Mouse (Mus musculus) heart, embryonic 11.5 days (tissue): ENCODE results near the gene Pla2g7. TPM values are rescaled to one million over a fixed set of nuclear protein-coding genes. Genes with fewer than 3 reads are reported as not detected.

Experiments
- ATAC-seq: fragments of 200-750 bp; cut with Nextera tagmentation; replicated peaks from 2 replicates; pipeline ENCODE4 v1.8.0; 2017; ENCODE audit warnings: moderate library complexity; ENCODE audit not compliant: insufficient number of reproducible peaks, low FRiP score, low TSS enrichment
- H3K27ac ChIP-seq: fragments of 300-500 bp; sonication (generic); 2 replicates; pipeline ENCODE4 v1.5.1; 2014; ENCODE audit warnings: mild to moderate bottlenecking, low read depth, low read length
- H3K27me3 ChIP-seq: fragments of 300-500 bp; sonication (generic); 2 replicates; pipeline ENCODE4 v1.6.1; 2014; ENCODE audit warnings: mild to moderate bottlenecking, low read length, mixed read lengths; ENCODE audit not compliant: control insufficient read depth, insufficient read depth
- H3K36me3 ChIP-seq: fragments of 300-500 bp; sonication (generic); 2 replicates; pipeline ENCODE4 v1.6.1; 2014; ENCODE audit warnings: mild to moderate bottlenecking, low read length, moderate library complexity, mixed read lengths; ENCODE audit not compliant: control insufficient read depth, insufficient read depth
- H3K4me1 ChIP-seq: fragments of 300-500 bp; sonication (generic); 2 replicates; pipeline ENCODE4 v1.6.1; 2014; ENCODE audit warnings: low read length; ENCODE audit not compliant: control insufficient read depth, insufficient read depth
- H3K4me2 ChIP-seq: fragments of 300-500 bp; sonication (generic); 2 replicates; pipeline ENCODE4 v1.6.1; 2014; ENCODE audit warnings: mild to moderate bottlenecking, moderate library complexity
- H3K4me3 ChIP-seq: fragments of 300-500 bp; sonication (generic); 2 replicates; pipeline ENCODE4 v1.5.1; 2014; ENCODE audit warnings: low read depth, low read length
- H3K9ac ChIP-seq: fragments of 300-500 bp; sonication (generic); 2 replicates; pipeline ENCODE4 v1.6.1; 2014; ENCODE audit warnings: mild to moderate bottlenecking, low read depth, low read length, moderate library complexity
- H3K9me3 ChIP-seq: fragments of 300-500 bp; sonication (generic); replicated peaks from 2 replicates; pipeline ENCODE4 v1.6.1; 2016; ENCODE audit warnings: low read length; ENCODE audit not compliant: control insufficient read depth
- WGBS: fragments of 180-500 bp; shearing (Covaris S2); extraction: QIAGEN DNeasy Blood & Tissue Kit; methylation state at CpG from one replicate; pipeline ENCODE4 v1.1.7; 2014; ENCODE audit not compliant: insufficient replicate concordance; 5-methylcytosine and 5-hydroxymethylcytosine counted together
- polyA plus RNA-seq: library from polyadenylated mRNA; unstranded; fragments of >200 nt; fragmentation: Nextera tagmentation; extraction: Ambion mirVana; gene quantifications from 2 replicates; pipeline ENCODE4 v1.2.1, GENCODE M21; 2014

Pla2g7 gene
- polyA plus RNA-seq, 1 experiment from 2014 or later: 14.9 TPM

GRCm38 (mm10) chr17:43543539-43543938 is 24.4 kb upstream of the Pla2g7 start, which contains the start of gene Ankrd66:
Gene Ankrd66, minus strand, starts transcription at chr17:43543639.
- Histone ChIP-seq H3K9ac (no peak within 1 kb of the TSS), H3K4me3 (no peak within 1 kb of the TSS), H3K4me1 (peaks cover 4% of the 10 kb centered on the region; the same call in 1 of the 2 replicates), H3K4me2 (no peak within 1 kb of the TSS), H3K27me3 (no peaks in the 10 kb centered on the region), H3K36me3 (no peaks in the 10 kb centered on the region), H3K9me3 (no peaks in the 10 kb centered on the region), H3K27ac (no peak within 1 kb of the TSS)
- no peak for ATAC-seq
- 15% methylated on average over 1 of the region's 1 CpGs for WGBS

GRCm38 (mm10) chr17:43544040-43544439 is 23.9 kb upstream of the Pla2g7 start:
- ATAC-seq: no peak
- H3K4me3 ChIP-seq: no peak overlapping the region
- no peak overlapping the region for H3K4me2 ChIP-seq
- no peaks in the 10 kb centered on the region for H3K36me3 ChIP-seq
- peaks cover 4% of the 10 kb centered on the region; the same call in 1 of the 2 replicates for H3K4me1 ChIP-seq
- no peak overlapping the region for H3K27ac ChIP-seq
- no peak overlapping the region for H3K9ac ChIP-seq
- no peaks in the 10 kb centered on the region for H3K9me3 ChIP-seq
- H3K27me3 ChIP-seq: no peaks in the 10 kb centered on the region
- WGBS: 66% methylated on average over 4 of the region's 4 CpGs

- Histone ChIP-seq H3K9me3 (no peaks in the 10 kb centered on the region), H3K27ac (no peak overlapping the region), H3K27me3 (no peaks in the 10 kb centered on the region), H3K4me2 (no peak overlapping the region), H3K36me3 (no peaks in the 10 kb centered on the region), H3K9ac (no peak overlapping the region), H3K4me1 (peaks cover 12% of the 10 kb centered on the region), H3K4me3 (no peak overlapping the region)
- 33% methylated on average over 3 of the region's 3 CpGs for WGBS
- no peak for ATAC-seq
These were observed 16.7 kb upstream of the Pla2g7 start for GRCm38 (mm10) chr17:43551122-43551630.

- Histone ChIP-seq H3K27ac (no peak overlapping the region), H3K36me3 (no peaks in the 10 kb centered on the region), H3K4me3 (no peak overlapping the region), H3K9me3 (no peaks in the 10 kb centered on the region), H3K4me1 (peaks cover 16% of the 10 kb centered on the region), H3K27me3 (no peaks in the 10 kb centered on the region), H3K9ac (no peak overlapping the region), H3K4me2 (no peak overlapping the region)
- 30% methylated on average over 12 of the region's 12 CpGs for WGBS
- ATAC-seq: peak; percentile 69; the same call in 1 of the 2 replicates
These were observed 13.1 kb upstream of the Pla2g7 start for GRCm38 (mm10) chr17:43554516-43555403.

- no peaks in the 10 kb centered on the region for H3K36me3 ChIP-seq
- no peak overlapping the region for H3K4me3 ChIP-seq
- no peak overlapping the region for H3K9ac ChIP-seq
- no peak overlapping the region for H3K27ac ChIP-seq
- H3K4me1 ChIP-seq: peaks cover 16% of the 10 kb centered on the region
- no peak overlapping the region for H3K4me2 ChIP-seq
- no peaks in the 10 kb centered on the region for H3K27me3 ChIP-seq
- no peaks in the 10 kb centered on the region for H3K9me3 ChIP-seq
- 83% methylated on average over 4 of the region's 4 CpGs for WGBS
- no peak for ATAC-seq
These were observed 10.8 kb upstream of the Pla2g7 start for GRCm38 (mm10) chr17:43557104-43557503.

- no peak for ATAC-seq
- Histone ChIP-seq H3K27me3 (no peaks in the 10 kb centered on the region), H3K36me3 (no peaks in the 10 kb centered on the region)
These were observed 10.3 kb upstream of the Pla2g7 start for GRCm38 (mm10) chr17:43557541-43558090.

GRCm38 (mm10) chr17:43558678-43559077 is 9.2 kb upstream of the Pla2g7 start:
- no peaks in the 10 kb centered on the region for H3K9me3 ChIP-seq
- no peak overlapping the region for H3K27ac ChIP-seq
- 73% methylated on average over 3 of the region's 3 CpGs for WGBS
- no peak overlapping the region for H3K4me3 ChIP-seq
- H3K27me3 ChIP-seq: no peaks in the 10 kb centered on the region
- H3K4me2 ChIP-seq: no peak overlapping the region
- peaks cover 13% of the 10 kb centered on the region for H3K4me1 ChIP-seq
- H3K9ac ChIP-seq: no peak overlapping the region
- H3K36me3 ChIP-seq: no peaks in the 10 kb centered on the region
- ATAC-seq: no peak

More at GRCm38 (mm10) chr17:43557541-43558090, 10.3 kb upstream of the Pla2g7 start:
- Histone ChIP-seq H3K27ac (no peak overlapping the region), H3K4me2 (no peak overlapping the region), H3K9me3 (no peaks in the 10 kb centered on the region), H3K4me1 (peaks cover 16% of the 10 kb centered on the region), H3K9ac (no peak overlapping the region), H3K4me3 (no peak overlapping the region)
- 66% methylated on average over 6 of the region's 6 CpGs for WGBS

- no peak for ATAC-seq
- Histone ChIP-seq H3K4me1 (no peaks in the 10 kb centered on the region), H3K27me3 (no peaks in the 10 kb centered on the region), H3K36me3 (no peaks in the 10 kb centered on the region), H3K4me2 (no peak overlapping the region), H3K9ac (no peak overlapping the region), H3K4me3 (no peak overlapping the region), H3K27ac (no peak overlapping the region), H3K9me3 (no peaks in the 10 kb centered on the region)
- WGBS: 85% methylated on average over 7 of the region's 7 CpGs
These were observed 4.5 kb upstream of the Pla2g7 start for GRCm38 (mm10) chr17:43563192-43563987.
